Mouse (Mus musculus) heart, postnatal 4 days (tissue): ENCODE measurements around the gene Ticam1. TPM values are rescaled to one million over a fixed set of nuclear protein-coding genes. Genes with fewer than 3 reads are reported as not detected.

ENCODE experiments used
- microRNA-seq, 2 experiments: library from miRNA; unstranded; fragments of <30 nt; microRNA quantifications; one replicate each; pipeline ENCODE4 v1.2.0; 2021 to 2022
- total RNA-seq, 2 experiments: library from RNA; stranded (reverse); gene quantifications; 2 replicates each; pipeline ENCODE4 v1.2.3; 2021

Ticam1 gene
- total RNA-seq, 2 experiments from 2014 or later, result 10.3 to 10.8 TPM

Small RNA genes within 50 kb of the gene (microRNA-seq; reads per million reads assigned to microRNA genes)
- 6.1 to 12.8 reads per million in 2 experiments for gene Mir7b

Other genes with a start within 250 kb of the Ticam1 start
- 10 to 100 TPM; 37.8 to 38.5 TPM for gene Sh3gl1, start 240.2 kb downstream of the Ticam1 start, total RNA-seq
- 10 to 100 TPM; 13.3 to 14.8 TPM for gene Chaf1a, start 236.3 kb downstream of the Ticam1 start, total RNA-seq
- 10 to 100 TPM; 50.8 to 57.5 TPM for gene Ubxn6, start 201.8 kb downstream of the Ticam1 start, total RNA-seq
- gene Hdgfl2, start 197.2 kb downstream of the Ticam1 start, total RNA-seq, result 10 to 100 TPM; 52.8 to 55.9 TPM
- 10 to 100 TPM; 71.5 to 79.8 TPM for gene Plin4, start 167.0 kb downstream of the Ticam1 start, total RNA-seq
- 10 to 100 TPM; 61.6 to 67.6 TPM for gene Plin5, start 159.2 kb downstream of the Ticam1 start, total RNA-seq
- 1 to 10 TPM; 5.2 TPM for gene Lrg1, start 154.8 kb downstream of the Ticam1 start, total RNA-seq
- gene Sema6b, start 136.4 kb downstream of the Ticam1 start, total RNA-seq, result 1 to 10 TPM; 6.3 to 7.2 TPM
- 1 to 10 TPM; 5.9 to 6.0 TPM for gene Tnfaip8l1, start 114.3 kb downstream of the Ticam1 start, total RNA-seq
- gene Mydgf, start 92.9 kb downstream of the Ticam1 start, total RNA-seq, result 10 to 100 TPM; 43.4 to 48.8 TPM
- 10 to 100 TPM; 29.1 to 31.2 TPM for gene Dpp9, start 57.9 kb downstream of the Ticam1 start, total RNA-seq
- gene Fem1a, start 20.0 kb downstream of the Ticam1 start, total RNA-seq, result 10 to 100 TPM; 69.6 to 73.8 TPM
- 10 to 100 TPM; 56.3 to 65.7 TPM for gene Plin3, start 16.1 kb upstream of the Ticam1 start, total RNA-seq
- not detected for gene Arrdc5, start 23.5 kb upstream of the Ticam1 start, total RNA-seq
- 10 to 100 TPM; 71.8 to 76.7 TPM for gene Uhrf1, start 26.5 kb upstream of the Ticam1 start, total RNA-seq
- 10 to 100 TPM; 38.9 to 40.5 TPM for gene Kdm4b, start 49.3 kb upstream of the Ticam1 start, total RNA-seq
- gene Ptprs, start 199.7 kb upstream of the Ticam1 start, total RNA-seq, result 100 to 1,000 TPM; 140 to 141 TPM
- not detected for gene Znrf4, start 235.6 kb upstream of the Ticam1 start, total RNA-seq